Mouse (Mus musculus) heart, adult 11 months (tissue): ENCODE measurements around the gene Nr1i3.

Source experiments
- DNase-seq: peaks from one replicate; pipeline ENCODE4 v3.0.0; 2022

Nr1i3 gene

DNA sequence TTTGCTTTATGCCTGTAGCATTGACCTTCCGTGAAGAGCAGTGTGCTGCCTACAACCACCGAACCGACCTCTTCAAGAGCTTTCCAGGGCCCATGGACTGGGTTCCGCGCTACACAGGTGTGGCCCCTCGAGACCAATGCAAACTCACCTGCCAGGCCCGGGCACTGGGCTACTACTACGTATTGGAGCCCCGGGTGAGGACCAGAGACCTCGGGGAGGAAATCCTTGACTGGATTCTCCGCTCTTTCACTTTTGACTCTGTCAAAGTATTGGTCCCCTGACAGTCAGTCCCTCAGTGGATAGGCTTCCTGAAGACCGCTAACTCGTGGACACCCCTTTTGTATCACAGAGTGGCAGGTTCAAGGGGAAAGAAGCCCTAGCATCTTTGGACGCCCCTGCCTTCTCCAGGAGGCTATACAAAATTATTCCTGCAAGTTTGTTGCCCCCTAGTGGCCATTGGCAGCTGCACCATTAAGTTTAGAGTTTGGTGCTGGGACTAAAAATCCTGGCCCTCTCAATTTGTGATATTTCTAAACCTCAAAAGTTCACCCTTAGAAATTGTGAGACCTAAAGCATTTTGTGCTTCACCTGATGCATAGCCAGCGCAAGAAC, 43.3 kb downstream of the Nr1i3 start:
- peak; percentile 94 for DNase-seq

- no peak for DNase-seq
These were observed 44.0 kb downstream of the Nr1i3 start for GRCm38 (mm10) chr1:171257781-171258180.

DNA sequence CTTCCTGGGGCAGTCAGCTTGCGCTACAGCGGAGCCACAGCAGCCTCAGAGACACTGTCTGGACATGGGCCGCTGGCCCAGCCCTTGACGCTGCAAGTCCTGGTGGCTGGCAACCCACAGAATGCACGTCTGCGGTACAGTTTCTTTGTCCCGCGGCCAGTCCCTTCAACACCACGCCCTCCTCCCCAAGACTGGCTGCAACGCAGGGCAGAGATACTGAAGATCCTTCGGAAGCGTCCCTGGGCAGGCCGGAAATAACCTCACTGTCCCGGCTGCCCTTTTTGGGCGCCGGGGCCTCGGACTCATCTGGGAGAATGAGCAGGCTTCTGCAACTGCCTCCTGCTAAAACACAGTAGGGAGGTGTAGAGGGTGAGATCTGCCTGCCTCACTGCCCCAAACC, 45.2 kb downstream of the Nr1i3 start:
- no peak for DNase-seq

GRCm38 (mm10) chr1:171260316-171260715, 46.5 kb downstream of the Nr1i3 start:
- no peak for DNase-seq

DNA sequence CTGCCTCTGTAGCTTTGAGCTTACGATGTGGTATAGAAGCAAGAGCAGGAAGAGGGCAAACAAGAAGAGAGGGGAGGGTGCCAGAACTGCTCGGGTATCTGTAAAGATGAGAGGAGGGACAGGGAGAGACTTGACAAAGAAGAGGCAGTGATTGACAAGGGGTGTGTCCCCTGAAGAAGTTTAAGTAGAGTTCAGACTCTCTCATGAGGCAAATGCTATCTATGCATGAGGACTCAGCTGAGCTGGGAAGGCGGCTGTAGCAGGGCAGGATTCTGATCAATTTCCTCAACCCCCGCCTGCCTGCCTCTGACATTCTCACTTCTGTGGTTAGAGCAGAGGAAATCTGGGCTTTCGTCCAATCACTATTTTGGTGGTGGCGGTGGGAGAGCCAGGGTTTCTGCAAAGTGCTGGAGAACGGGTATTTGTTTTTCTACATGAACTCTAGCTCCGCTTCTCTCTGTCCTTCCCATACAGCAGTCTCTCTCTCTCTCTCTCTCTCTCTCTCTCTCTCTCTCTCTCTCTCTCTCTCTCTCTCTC, 48.9 kb downstream of the Nr1i3 start:
- peak; percentile 98 for DNase-seq

- DNase-seq, result peak; percentile 97
These were observed 49.4 kb downstream of the Nr1i3 start for GRCm38 (mm10) chr1:171263185-171263611.

DNA sequence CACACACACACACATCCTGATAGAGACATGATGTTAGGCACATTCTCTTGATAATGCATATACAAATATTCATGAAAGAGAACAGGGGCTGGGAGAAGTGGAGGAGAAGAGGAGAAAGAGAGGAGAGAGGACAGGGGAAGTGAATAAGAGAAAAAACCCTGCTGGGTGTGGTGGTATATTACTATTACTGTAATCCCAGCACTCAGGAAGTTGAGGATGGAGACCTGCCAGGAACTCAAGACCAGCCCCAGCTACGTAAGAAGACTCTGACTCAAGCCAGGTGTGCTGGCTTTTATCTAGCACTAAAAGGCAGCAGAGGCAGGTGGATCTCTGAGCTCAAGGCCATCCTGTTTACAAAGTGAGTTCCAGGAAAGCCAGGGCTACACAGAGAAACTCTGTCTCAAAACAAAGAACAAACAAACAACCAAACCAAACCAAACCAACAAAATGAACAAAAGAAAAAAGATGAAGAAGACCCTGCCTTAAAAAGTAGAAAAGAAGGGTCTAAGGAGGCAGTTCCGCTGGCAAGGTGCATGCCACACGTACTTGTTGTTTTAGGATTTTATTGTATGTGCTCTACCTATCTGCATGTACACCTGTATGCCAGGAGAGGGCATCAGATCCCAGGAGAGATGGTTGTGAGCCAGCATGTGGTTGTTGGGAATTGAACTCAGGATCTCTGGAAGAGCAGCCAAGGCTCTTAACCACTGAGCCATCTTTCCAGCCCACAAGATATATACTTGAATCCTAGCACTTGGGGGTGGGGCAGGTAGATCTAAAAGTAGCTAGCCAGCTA, 50.1 kb downstream of the Nr1i3 start:
- DNase-seq, result peak; percentile 93

DNA sequence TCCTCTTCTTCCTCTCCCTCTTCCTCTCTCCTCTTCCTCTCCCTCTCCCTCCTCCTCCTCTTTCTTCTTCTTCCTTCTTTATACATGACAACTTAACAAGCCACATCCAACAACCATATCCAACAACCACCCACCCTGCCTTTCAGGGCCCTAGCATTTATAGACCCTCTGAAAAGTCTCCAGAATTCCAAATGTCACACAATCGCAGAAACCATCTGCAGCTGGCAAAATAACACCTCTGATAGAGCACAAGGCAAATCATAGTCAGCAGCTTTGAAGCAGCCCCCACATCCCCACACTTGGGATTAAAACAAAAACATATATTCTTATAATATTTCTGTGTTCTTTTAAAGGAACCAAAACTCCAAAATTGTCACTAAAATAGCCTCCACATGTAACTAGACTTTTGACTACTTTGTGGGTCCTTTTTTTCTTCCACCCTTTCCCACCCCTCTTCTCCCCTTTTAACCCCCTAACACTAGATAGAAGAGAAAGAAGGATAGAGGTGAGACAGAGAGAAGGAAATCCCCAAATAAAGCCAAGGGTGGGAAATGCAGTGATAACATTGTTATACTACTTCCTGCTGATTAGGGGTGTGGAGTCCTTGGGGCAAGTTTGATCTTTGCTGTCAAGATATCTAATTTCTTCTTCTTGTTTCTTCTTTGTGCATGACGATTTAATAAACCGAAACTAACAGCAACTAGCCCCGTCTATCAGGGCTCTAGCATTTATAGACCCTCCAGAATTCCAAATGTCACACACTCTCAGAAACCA, 52.4 kb downstream of the Nr1i3 start:
- DNase-seq, result no peak

GRCm38 (mm10) chr1:171268341-171268740, 54.6 kb downstream of the Nr1i3 start:
- DNase-seq, result no peak

GRCm38 (mm10) chr1:171269848-171270572, 56.2 kb downstream of the Nr1i3 start, which contains the start of gene B4galt3:
Gene B4galt3 (plus strand): TSS chr1:171270328.
- peak; percentile 99 for DNase-seq
